Comparison of ENCODE assay signal across 19 mouse cellular contexts in the genomic region with DNA sequence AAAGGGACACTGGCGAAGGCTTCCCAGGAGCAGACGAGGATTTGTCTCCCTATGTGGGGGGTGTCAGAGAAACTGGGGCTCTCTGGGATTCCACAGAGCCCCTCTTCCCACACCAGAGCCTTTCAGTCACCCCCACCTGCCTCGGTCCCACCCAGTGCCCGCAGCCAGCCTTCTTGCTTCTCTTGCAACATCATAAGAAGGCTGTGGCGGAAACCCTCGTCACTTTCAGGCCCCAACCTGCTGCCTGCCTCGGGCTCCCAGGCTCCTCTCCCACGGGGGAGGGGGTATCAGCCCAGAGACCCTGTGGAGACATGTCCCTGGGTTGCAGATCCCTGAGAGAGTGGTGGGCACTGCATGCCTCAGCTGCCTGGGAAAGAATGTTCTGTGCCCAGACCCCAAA. TPM values are rescaled to one million over a fixed set of nuclear protein-coding genes. Genes with fewer than 3 reads are reported as not detected.
DNase-seq lines count a peak whose midpoint lies in the region; ATAC-seq and TF ChIP-seq lines count a peak whose summit lies in the region.
"Had no signal": no experiment of that assay in that cellular context is flagged by ENCODE, and none has a peak within 500 bp of the region (broad histone marks: within the 10 kb centered on the region; RNA-seq: fewer than 3 reads in every experiment).

No protein-coding gene starts in this region.

- H3K27me3 ChIP-seq in heart, embryonic 16.5 days (ENCODE audit: control insufficient read depth, insufficient read depth, low read length) = no peaks in the 10 kb centered on the region
- peaks cover 22% of the 10 kb centered on the region; the same call in 1 of the 2 replicates for H3K27me3 ChIP-seq in E14TG2a.4 (ENCODE audit: insufficient read depth, low read length)
- H3K27me3 ChIP-seq: forebrain, embryonic 15.5 days had no signal

- H3K4me3 ChIP-seq in heart, embryonic 16.5 days (ENCODE audit: low read length) = no peak overlapping the region
- H3K4me3 ChIP-seq in E14TG2a.4 (replicated peaks; ENCODE audit: low read length) = peak overlapping the region; percentile 39
- H3K4me3 ChIP-seq: forebrain, embryonic 15.5 days; layer of hippocampus, adult 2 months had no signal

- ATAC-seq in heart, embryonic 16.5 days (replicated peaks; ENCODE audit: extremely low read depth, insufficient read depth, low FRiP score) = no peak
- peak; percentile 47 for ATAC-seq in granulocyte monocyte progenitor cell, adult 5-6 weeks (replicated peaks; ENCODE audit: poor library complexity, severe bottlenecking)
- ATAC-seq: forebrain, embryonic 15.5 days had no signal

- H3K4me1 ChIP-seq in heart, embryonic 16.5 days (ENCODE audit: control insufficient read depth, insufficient read depth, low read length) = peaks cover 53% of the 10 kb centered on the region
- peaks cover 47% of the 10 kb centered on the region for H3K4me1 ChIP-seq in E14TG2a.4 (replicated peaks; ENCODE audit: low read depth, low read length)

- no peaks in the 10 kb centered on the region for H3K36me3 ChIP-seq in heart, embryonic 16.5 days (ENCODE audit: control insufficient read depth, insufficient read depth)
- H3K36me3 ChIP-seq in E14TG2a.4 (ENCODE audit: insufficient read depth, low read length) = no peaks in the 10 kb centered on the region
- H3K36me3 ChIP-seq: forebrain, embryonic 15.5 days had no signal

- peak overlapping the region; percentile 28; the same call in 1 of the 2 replicates for H3K9ac ChIP-seq in heart, embryonic 16.5 days (ENCODE audit: low read length)
- H3K9ac ChIP-seq: forebrain, embryonic 15.5 days; hindbrain, embryonic 14.5 days had no signal

- H3K27ac ChIP-seq in heart, embryonic 16.5 days (ENCODE audit: low read length) = peak overlapping the region; percentile 75
- H3K27ac ChIP-seq: forebrain, embryonic 15.5 days; hindbrain, embryonic 14.5 days; layer of hippocampus, adult 2 months had no signal

- 68% methylated on average over 8 of the region's 8 CpGs for whole genome bisulfite sequencing in heart, embryonic 16.5 days

- H3K9me3 ChIP-seq in heart, embryonic 16.5 days (replicated peaks; ENCODE audit: control insufficient read depth, low read length) = no peaks in the 10 kb centered on the region
- H3K9me3 ChIP-seq in E14TG2a.4 (ENCODE audit: low read length) = no peaks in the 10 kb centered on the region
- H3K9me3 ChIP-seq: forebrain, embryonic 15.5 days had no signal

- no peak for DNase-seq in heart, postnatal 36 days
- peak; percentile 61 to 73 for DNase-seq in thymus, adult 18-20 months
- DNase-seq in left cerebral cortex, postnatal 14 days (ENCODE audit: low spot score in 2 of 2) = no peak
- no peak for DNase-seq in cerebellum, postnatal 4 days (ENCODE audit: low spot score in 2 of 2)
- no peak for DNase-seq in cerebellum, adult 9-10 months
- DNase-seq: adrenal gland, postnatal 14 days; gastrocnemius, postnatal 36 days; kidney, adult 8-10 months; midbrain, embryonic 14.5 days had no signal

- H3K4me2 ChIP-seq in heart, embryonic 16.5 days (ENCODE audit: low read depth, low read length) = peak overlapping the region; percentile 10
- H3K4me2 ChIP-seq: forebrain, embryonic 15.5 days; hindbrain, embryonic 14.5 days had no signal

- TF ChIP-seq CTCF in E14TG2a.4 (conservative IDR thresholded peaks at IDR 0.05; ENCODE audit: low read length) = no peak

- intact Hi-C loops in heart, postnatal 36 days (cut with DNase I) = no loop called here
- intact Hi-C loops in left cerebral cortex, postnatal 14 days (cut with DNase I) = no loop called here

RNA-seq across cellular contexts. Expression of a gene that starts 28.4 kb away (rescaled TPM):
- 188 and 216 TPM in 2 replicates for polyA plus RNA-seq in heart, embryonic 16.5 days (2015; fragmentation: Nextera tagmentation; extraction: Ambion mirVana)
- 100 to 1,000 TPM; 146 to 183 TPM for total RNA-seq in heart, postnatal 36 days (2021)
- total RNA-seq in granulocyte monocyte progenitor cell, adult 5-6 weeks (2014; fragmentation: Nextera tagmentation) = 22.7 and 32.6 TPM in 2 replicates
- total RNA-seq in granulocyte monocyte progenitor cell, adult 5-6 weeks (2017) = 9.6 and 20.4 TPM in 2 replicates
- total RNA-seq in left cerebral cortex, postnatal 14 days (2021) = 10 to 100 TPM; 68.5 to 78.9 TPM

RNA-seq across cellular contexts. Expression of a gene that starts 35.0 kb away (rescaled TPM):
- 17.9 and 21.8 TPM in 2 replicates for polyA plus RNA-seq in heart, embryonic 16.5 days (2015; fragmentation: Nextera tagmentation; extraction: Ambion mirVana)
- total RNA-seq in heart, postnatal 36 days (2021) = 10 to 100 TPM; 29.5 to 34.0 TPM
- 19.2 and 22.6 TPM in 2 replicates for total RNA-seq in granulocyte monocyte progenitor cell, adult 5-6 weeks (2014; fragmentation: Nextera tagmentation)
- total RNA-seq in granulocyte monocyte progenitor cell, adult 5-6 weeks (2017) = 8.1 and 8.5 TPM in 2 replicates
- 10 to 100 TPM; 23.6 to 27.5 TPM for total RNA-seq in left cerebral cortex, postnatal 14 days (2021)

RNA-seq across cellular contexts. Expression of a gene that starts 35.0 kb away (rescaled TPM):
- polyA plus RNA-seq in heart, embryonic 16.5 days (2015; fragmentation: Nextera tagmentation; extraction: Ambion mirVana) = not detected in 2 replicates
- total RNA-seq in heart, postnatal 36 days (2021) = not detected
- total RNA-seq in granulocyte monocyte progenitor cell, adult 5-6 weeks (2014; fragmentation: Nextera tagmentation) = not detected in 2 replicates
- not detected in 2 replicates for total RNA-seq in granulocyte monocyte progenitor cell, adult 5-6 weeks (2017)
- not detected for total RNA-seq in left cerebral cortex, postnatal 14 days (2021)
- total RNA-seq: adrenal gland, postnatal 14 days; gastrocnemius, postnatal 36 days; layer of hippocampus, adult 2 months; left cerebral cortex, postnatal 4 days; neutrophil, adult 5-6 weeks had no signal
- polyA plus RNA-seq: forebrain, embryonic 15.5 days; hindbrain, embryonic 14.5 days; lung, embryonic 16.5 days; midbrain, embryonic 14.5 days; testis, adult 2 months had no signal

RNA-seq across cellular contexts. Expression of a gene that starts 52.8 kb away (rescaled TPM):
- polyA plus RNA-seq in heart, embryonic 16.5 days (2015; fragmentation: Nextera tagmentation; extraction: Ambion mirVana) = 25.9 and 28.5 TPM in 2 replicates
- total RNA-seq in heart, postnatal 36 days (2021) = 10 to 100 TPM; 69.1 to 71.6 TPM
- 42.4 and 46.7 TPM in 2 replicates for total RNA-seq in granulocyte monocyte progenitor cell, adult 5-6 weeks (2014; fragmentation: Nextera tagmentation)
- total RNA-seq in granulocyte monocyte progenitor cell, adult 5-6 weeks (2017) = 50.2 and 55.2 TPM in 2 replicates
- total RNA-seq in left cerebral cortex, postnatal 14 days (2021) = 1 to 10 TPM in 1 of 2 experiments, under 1 TPM in 1; 0.72 to 1.3 TPM

Comparison
In these comparisons a context has a peak if more than half of its experiments do, and no peak if none do; other contexts are left out.
1. DNase-seq: peak in thymus, adult 18-20 months (2 of 2); none in heart, postnatal 36 days (0 of 2), left cerebral cortex, postnatal 14 days (0 of 2), cerebellum, postnatal 4 days (0 of 2) and cerebellum, adult 9-10 months (single experiment).